Mouse (Mus musculus) ZHBTc4 (cell line): Measurements from ENCODE around the gene H6pd.

Experiments used
- DNase-seq: peaks from one replicate; pipeline ENCODE4 v3.0.0-alpha.2; 2011; ENCODE audit warnings: low read depth, low spot score

The H6pd gene

DNA sequence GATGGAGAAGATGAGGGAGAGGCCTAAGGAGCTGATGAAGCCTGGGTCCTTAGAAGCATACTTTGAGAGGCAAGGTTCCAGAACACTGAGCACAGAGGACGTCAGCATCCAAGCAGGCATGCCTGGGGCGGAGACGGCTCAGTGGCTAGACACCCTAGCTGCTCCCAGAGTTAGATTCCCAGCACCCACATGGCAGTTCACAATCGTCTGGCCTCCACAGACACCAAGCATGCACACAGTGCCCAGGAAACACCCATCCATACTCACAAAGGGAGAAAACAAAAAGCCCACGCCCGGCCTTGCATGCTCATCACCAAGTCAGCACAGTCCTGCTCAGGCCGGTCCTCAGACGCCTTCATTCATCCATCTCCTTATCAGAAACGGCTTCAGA lies 9.3 kb downstream of the H6pd start:
- peak; percentile 67 for DNase-seq

DNA sequence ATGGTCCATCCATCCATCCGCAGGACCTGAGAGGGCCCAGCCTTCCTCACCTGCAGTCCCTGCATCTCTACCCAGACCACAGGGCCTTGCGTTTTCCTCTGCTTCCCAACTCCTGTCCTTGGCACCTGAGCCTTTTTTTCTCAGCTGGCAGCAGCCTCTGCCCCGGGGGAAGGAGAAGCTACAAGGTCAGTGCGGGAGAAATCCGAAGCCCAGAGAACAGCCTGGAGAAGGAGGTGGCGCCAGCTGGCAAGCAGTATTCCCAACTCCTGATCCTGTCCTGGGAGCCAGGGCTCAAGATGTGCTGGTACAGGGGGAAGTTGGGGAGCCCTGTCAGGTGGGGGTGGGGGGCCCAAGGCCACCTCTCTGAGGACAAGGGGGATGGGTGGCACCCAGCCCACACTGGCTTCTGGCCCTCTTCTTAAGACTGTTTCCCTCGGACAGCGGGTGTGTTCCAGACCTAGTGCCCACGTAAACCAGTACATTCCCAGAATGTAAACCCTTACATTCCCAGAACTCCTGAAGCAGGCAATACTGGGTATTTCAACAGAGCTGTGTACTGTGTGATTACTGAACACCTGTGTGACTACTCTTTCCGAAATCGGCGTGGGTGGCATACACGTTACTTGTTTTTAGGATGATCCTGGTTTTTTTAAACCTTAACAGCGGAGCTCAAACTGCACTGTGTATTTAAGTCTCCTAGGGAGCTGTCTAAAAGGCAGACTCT lies 9.9 kb downstream of the H6pd start:
- DNase-seq: peak; percentile 32

DNA sequence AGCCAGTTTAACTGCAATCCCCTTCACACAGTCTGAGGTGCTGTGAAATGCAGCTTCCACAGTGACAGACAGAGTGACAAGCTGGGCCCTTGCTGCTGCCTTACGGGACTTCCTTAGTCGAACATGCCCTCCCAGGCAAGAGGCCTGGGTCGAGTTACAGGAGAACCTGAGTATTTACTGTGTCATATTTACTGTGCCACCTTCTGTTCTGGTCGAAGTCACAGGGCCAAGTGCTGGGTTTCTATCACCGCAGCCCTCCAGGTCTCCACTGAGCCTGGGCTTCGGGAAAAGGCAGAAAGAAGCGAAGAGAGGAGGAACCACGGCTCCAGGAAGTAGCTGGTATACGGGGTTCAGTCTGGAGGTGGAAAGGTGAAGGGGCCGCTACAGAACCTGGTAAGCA lies 10.8 kb downstream of the H6pd start:
- DNase-seq: no peak

DNA sequence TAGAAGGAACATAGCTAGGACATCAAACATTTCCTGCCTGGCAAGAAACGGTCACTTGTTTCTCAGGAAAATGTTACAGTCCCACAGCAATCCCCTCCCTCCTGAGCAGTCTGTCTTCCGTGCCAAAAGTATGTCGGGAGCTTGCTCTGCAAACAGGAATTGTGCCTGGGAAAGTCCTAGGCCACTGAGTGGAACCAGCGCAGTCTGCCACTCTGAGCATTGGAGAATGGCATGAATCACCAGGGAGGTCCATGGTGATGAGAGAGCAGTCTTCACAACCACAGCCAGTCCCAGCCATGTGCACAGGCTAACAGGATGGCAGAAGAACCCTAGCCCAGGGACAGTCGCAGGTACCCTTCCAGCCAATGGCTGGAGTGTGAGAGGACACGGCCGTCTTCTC lies 12.4 kb downstream of the H6pd start:
- no peak for DNase-seq

DNA sequence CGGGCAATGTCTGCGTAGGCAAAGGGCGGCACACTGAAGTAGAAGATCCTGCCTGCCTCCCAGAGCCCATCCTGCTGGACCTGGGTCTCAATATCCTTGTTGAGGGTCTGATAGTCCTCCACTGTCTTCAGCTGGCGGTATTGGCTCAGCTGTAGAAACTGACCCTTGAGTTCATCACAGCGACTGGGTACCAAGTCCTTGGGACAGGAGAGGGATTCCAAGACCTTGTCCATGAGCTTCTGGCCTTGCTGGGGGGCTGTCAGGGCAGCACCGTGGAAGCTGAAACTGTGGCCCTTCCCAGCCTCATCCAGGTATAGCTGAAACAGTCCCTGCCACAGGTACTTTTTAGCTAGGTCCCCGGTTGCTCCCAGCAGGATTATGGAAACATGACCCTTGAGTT lies 12.9 kb downstream of the H6pd start:
- no peak for DNase-seq

DNA sequence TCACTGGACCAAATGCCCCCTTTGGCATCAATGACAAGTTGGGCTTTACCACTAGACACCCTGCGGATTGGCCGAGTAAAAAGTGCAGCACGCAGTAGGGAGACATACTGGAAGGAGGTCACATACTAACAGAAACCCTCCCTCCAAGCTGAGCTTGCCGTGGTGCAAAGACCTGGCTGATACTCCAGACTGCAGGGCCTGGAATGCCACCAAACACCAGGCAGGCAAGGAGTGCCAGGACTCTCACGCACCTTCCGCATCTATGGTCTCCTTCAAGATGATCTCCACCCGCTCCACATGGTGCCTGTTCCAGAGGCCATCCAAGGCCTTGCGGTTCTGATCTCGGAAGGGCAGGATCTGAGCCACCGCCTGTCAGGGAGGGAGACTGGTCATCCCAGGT lies 14.6 kb downstream of the H6pd start:
- DNase-seq: peak; percentile 37

GRCm38 (mm10) chr4:149992670-149993032 lies 16.2 kb downstream of the H6pd start:
- DNase-seq: no peak

DNA sequence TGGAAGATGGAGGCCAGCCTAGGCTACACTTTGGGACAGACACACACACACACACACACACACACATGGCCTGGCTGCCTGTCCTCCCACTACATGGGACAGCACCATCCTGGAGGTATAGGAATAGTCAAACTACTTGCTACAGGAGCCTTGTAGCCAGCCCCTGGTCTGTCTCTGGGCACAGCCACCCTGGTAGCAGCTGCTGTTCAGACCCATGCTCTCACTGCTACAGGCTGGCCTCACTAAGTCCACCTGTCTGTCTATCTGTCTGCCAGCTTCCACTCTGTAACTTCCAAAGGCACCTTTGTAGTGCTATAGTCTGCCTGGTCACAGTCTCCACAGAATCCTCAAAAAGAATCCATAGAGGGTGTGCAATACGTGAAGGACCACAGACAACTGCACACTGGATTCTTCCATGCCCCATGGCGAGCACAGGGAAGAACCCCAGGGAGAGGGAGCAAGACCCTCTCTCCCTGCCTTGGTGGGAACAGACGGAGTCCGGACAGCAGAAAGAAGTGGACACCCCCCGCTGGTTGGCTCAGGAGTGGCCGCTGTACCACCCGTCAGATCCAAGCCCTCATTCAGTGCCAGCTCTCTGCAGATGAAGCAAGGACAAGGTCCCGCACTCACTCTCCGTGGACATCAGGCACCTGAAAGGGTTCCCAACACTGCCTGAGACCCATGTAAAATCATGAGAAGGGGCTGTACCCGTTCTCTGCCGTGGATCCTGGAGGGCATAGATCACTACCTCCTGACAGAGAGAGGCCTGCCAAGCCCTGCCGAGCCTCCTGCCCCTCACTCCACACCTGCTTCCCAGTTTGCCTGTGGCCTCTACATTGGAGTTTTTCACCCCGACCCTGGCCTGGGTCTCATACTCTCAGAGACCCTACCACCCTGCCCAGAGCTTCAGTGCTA lies 16.8 kb downstream of the H6pd start:
- DNase-seq: no peak

DNA sequence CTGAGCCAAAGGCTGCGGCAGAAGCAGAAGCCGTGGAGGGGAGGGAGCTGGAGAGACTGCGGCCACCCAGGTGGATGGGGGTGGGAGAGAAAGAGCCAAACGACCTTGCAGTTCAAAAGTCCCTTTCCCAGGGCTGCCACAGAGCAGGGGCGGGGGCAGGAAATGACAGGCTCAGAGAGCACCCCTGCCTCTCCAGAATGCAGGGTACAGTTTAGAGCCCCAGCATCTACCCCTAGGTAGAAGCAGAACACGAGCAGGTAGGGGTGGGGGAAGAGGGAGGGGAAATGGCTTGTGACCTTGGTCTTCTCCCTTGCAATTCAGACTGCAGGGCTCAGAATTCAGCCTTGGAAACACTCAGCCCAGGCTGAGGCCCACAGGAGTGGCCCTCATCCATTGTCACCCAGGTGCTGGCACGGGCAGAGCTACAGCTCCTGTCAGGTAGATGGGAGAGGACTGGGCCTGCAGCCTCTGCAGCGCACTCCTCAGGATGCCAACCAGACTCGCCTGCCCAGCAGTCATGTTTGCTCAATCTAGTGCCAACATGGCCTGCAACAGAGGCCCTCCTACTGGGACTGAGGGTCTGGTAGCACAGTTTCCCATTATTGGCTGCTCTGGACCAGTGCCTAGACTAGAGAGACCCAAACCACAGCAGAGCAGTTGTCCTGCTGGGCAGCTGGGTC lies 17.7 kb downstream of the H6pd start:
- peak; percentile 71 for DNase-seq

DNA sequence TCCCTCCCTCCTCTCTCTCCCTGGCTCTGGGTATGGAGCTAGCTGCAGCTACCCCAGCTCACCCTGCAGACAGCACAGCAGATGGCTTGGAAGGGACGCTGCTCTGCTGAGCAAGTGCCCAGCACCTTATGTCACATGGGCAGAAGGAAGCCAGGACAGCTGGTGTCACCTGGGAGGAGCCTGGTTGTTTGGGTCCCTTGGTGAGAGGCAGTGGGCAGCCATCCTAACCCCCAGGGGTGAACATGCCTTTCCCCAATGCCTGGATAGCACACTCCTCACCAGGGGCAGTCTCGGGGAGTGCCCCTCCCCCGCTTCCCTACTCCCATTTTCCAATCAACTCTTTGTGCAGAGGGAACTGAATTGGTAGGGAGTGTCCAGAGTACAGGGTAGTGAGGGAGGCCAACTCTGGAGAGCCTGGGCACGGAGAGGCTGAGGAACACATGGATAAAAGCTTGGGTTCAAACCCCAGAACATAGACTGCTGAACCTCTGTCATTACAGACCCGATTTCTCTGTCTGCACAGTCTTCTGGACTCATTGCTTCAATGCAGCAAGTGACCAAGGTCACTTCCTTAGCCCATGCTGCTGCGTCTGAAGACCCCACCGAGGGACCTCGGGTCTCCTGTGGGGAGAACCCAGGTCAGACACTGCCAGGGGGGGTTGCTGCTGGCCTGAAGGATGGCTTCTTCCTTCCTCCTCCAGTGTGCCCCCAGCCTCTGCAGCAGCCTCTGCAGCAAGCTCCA lies 18.4 kb downstream of the H6pd start:
- no peak for DNase-seq

GRCm38 (mm10) chr4:149988931-149989556 lies 19.8 kb downstream of the H6pd start:
- peak; percentile 91 for DNase-seq

DNA sequence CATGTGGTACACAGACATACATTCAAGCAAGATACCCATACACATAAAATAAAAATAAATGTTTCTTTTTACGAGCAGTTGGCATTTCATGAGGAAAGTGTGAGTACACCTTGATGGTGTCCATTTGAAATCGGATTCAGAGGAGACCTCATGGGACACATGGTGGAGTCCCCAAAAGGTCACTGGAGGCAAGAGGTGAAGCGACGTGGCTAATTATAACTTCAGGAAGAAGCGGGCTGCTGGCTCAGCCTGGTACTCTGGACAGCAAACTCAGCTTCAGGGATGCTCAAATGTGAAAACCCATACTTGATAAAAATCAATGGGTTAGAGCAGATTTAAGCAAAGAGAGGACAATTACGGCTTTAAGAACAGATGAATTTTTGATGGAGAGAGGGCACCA lies 20.5 kb downstream of the H6pd start:
- no peak for DNase-seq

DNA sequence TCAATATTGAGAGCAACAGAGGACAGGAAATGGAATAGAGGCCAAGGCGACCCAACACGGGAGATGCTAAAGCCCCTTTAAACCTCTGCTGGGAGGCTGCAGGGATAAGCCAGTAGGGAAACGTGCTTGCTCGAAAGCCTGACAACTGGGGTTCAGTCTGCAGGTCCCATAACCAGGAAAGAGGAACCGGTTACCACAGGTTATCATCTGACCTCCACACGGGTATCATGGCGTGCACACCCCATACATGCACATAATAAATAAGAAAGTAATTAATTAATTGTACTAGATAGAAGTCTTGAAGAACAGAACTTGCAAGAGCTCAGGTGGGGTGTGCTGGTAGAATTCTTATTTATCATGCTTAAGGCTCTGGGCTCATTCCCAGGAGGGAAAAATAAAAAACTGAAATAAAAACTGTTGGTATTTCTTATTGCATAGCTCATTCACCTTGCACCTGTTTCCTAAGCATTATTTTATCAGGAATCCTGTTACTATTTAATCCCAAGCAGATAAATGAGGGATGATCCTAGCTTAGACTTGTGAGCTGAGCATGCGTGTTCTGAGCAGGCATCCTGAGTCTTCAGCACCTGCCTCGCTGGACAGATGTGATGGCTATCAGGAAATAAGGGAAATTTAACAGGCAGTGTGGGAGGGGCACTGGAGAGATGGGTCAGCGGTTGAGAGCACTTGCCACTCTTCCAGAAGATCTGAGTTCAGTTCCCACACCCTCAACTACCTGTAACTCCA lies 22.0 kb downstream of the H6pd start:
- DNase-seq: no peak

GRCm38 (mm10) chr4:149983921-149984645 lies 24.7 kb downstream of the H6pd start:
- no peak for DNase-seq

GRCm38 (mm10) chr4:149982154-149982553 lies 26.7 kb downstream of the H6pd start:
- no peak for DNase-seq

- peak; percentile 88 for DNase-seq
These were observed 29.0 kb downstream of the H6pd start for GRCm38 (mm10) chr4:149979819-149980308.

GRCm38 (mm10) chr4:149978820-149979219 lies 30.0 kb downstream of the H6pd start:
- DNase-seq: no peak

GRCm38 (mm10) chr4:149977801-149978544 lies 30.9 kb downstream of the H6pd start:
- DNase-seq: no peak

- no peak for DNase-seq
These were observed 31.6 kb downstream of the H6pd start for GRCm38 (mm10) chr4:149977181-149977580.
